Mouse (Mus musculus) right cerebral cortex, postnatal 36 days (tissue): ENCODE measurements around the gene Actr8.

Experiments used
- DNase-seq, 2 experiments: peaks; one replicate each; pipeline ENCODE4 v3.0.0; 2022; ENCODE audit warnings: low spot score in 2 of 2, mixed read lengths in 1 of 2

Actr8 gene

GRCm38 (mm10) chr14:29978254-29979204, at the start of gene Actr8:
TSS of gene Actr8 (plus strand) at chr14:29978337.
- DNase-seq: peak; percentile 81 to 82

GRCm38 (mm10) chr14:29928966-29929365, 49.2 kb upstream of the Actr8 start:
- no peak for DNase-seq

GRCm38 (mm10) chr14:29935516-29935915, 42.6 kb upstream of the Actr8 start:
- no peak for DNase-seq

- DNase-seq: peak; percentile 25 to 44
These were observed 40.7 kb upstream of the Actr8 start for GRCm38 (mm10) chr14:29937466-29937865.

GRCm38 (mm10) chr14:29939600-29940312, 38.4 kb upstream of the Actr8 start:
- DNase-seq: no peak

GRCm38 (mm10) chr14:29940313-29940812, 37.8 kb upstream of the Actr8 start:
- no peak for DNase-seq

- peak in 1 of 2 experiments; percentile 45 for DNase-seq
These were observed 37.3 kb upstream of the Actr8 start for GRCm38 (mm10) chr14:29940877-29941276.

GRCm38 (mm10) chr14:29946761-29947309, 31.3 kb upstream of the Actr8 start:
- no peak for DNase-seq

GRCm38 (mm10) chr14:29950805-29951204, 27.3 kb upstream of the Actr8 start:
- DNase-seq: no peak

GRCm38 (mm10) chr14:29957393-29957792, 20.7 kb upstream of the Actr8 start:
- no peak for DNase-seq

GRCm38 (mm10) chr14:29967611-29968010, 10.5 kb upstream of the Actr8 start:
- DNase-seq: no peak

GRCm38 (mm10) chr14:29968075-29968821, 9.9 kb upstream of the Actr8 start, which contains the start of gene Selenok:
TSS of gene Selenok (plus strand) at chr14:29968308.
- DNase-seq: peak; percentile 95 to 99

- DNase-seq: no peak
These were observed 6.7 kb upstream of the Actr8 start for GRCm38 (mm10) chr14:29971446-29971845.

GRCm38 (mm10) chr14:29971993-29972392, 6.1 kb upstream of the Actr8 start:
- DNase-seq: no peak

GRCm38 (mm10) chr14:29976927-29977326, 1.2 kb upstream of the Actr8 start:
- DNase-seq: no peak

- no peak for DNase-seq
These were observed 2.5 kb downstream of the Actr8 start for GRCm38 (mm10) chr14:29980447-29981205.

GRCm38 (mm10) chr14:29986096-29986495, 8.0 kb downstream of the Actr8 start:
- DNase-seq: no peak

- no peak for DNase-seq
These were observed 9.1 kb downstream of the Actr8 start for GRCm38 (mm10) chr14:29987276-29987675.

- DNase-seq: no peak
These were observed 9.6 kb downstream of the Actr8 start for GRCm38 (mm10) chr14:29987739-29988138.

GRCm38 (mm10) chr14:29988337-29988736, 10.2 kb downstream of the Actr8 start:
- no peak for DNase-seq

- no peak for DNase-seq
These were observed 16.8 kb downstream of the Actr8 start for GRCm38 (mm10) chr14:29994976-29995375.
